Mouse (Mus musculus): ENCODE measurements around the gene Cyyr1.

Cyyr1 gene

GRCm38 (mm10) chr16:85455043-85455442 lies 98.2 kb downstream of the Cyyr1 start:
- DNase-seq, result no peak

GRCm38 (mm10) chr16:85446306-85446705 lies 106.9 kb downstream of the Cyyr1 start:
- no peak for DNase-seq

GRCm38 (mm10) chr16:85445801-85446200 lies 107.4 kb downstream of the Cyyr1 start:
- no peak for DNase-seq

DNA sequence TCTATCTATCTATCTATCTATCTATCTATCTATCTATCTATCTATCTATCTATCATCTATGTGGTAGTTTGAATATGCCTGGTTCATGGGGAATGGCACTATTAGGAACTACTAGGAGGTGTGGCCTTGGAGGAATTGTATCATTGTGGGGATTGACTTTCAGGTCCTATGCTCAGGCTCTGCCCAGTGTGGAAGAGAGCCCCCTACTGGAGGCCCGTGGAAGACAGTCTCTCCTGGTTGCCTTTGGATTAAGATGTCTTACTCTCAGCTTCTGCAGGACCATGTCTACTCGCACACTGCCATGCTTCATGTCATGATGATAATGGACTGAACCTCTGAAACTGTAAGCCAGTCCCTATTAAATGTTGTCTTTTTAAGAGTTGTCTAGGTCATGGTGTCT lies 117.8 kb downstream of the Cyyr1 start:
- no peak for DNase-seq

- no peak for DNase-seq
Measured at GRCm38 (mm10) chr16:85429173-85429572, 124.0 kb downstream of the Cyyr1 start.

- no peak for DNase-seq
Measured at GRCm38 (mm10) chr16:85422889-85423288, 130.3 kb downstream of the Cyyr1 start.

GRCm38 (mm10) chr16:85415415-85415814 lies 137.8 kb downstream of the Cyyr1 start:
- DNase-seq, result no peak

DNA sequence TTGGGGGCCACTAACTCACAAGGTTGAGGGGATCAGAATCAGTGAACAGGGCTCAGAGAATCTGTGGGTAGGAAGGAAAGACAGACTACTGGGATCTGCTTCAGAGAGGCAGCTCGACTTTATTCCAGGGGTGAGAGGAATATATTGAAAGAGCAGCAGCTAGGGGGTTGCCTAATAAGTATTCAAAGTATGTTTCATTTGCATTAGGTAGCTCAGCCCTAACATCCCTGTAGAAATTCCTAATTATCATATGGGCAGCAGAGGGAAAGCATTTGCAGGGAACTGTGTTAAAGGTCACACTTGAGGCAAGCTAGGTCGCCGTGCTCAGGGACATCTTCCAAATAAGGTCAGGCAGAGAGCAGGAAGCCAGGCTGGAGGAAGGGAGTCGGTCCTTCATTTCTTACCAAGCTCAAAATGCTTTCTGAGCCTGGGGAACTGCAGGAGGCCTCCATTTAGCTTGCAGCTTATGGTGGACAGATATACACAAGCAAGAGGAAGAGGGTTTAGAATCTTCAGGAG lies 159.7 kb downstream of the Cyyr1 start:
- DNase-seq, result no peak

DNA sequence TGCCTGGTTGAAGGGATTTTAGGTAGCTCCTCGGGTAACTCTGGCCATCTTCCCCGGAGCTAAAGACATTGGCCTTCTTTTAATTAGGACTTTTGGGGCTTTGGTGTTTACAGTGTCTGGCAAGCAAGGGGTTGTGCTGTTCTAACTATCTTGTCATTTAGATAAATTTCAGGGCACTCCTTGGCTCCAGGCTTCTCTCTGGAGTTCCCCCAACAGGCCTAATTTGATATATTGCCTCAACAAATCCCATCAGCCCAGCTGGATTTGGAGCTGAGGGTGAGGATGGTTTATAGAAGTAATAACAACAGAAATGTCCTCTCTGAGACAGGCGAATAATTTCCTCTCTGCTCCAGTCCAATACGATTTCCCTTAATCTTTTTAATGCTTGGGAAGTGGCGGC lies 166.4 kb downstream of the Cyyr1 start:
- no peak for DNase-seq
